Mouse (Mus musculus): ENCODE measurements around the gene Hoxa2. TPM values are rescaled to one million over a fixed set of nuclear protein-coding genes. Genes with fewer than 3 reads are reported as not detected.

Hoxa2 gene
- total RNA-seq, 2 experiments from 2014 or later, result 0.96 to 1.3 TPM

- no peak for DNase-seq (ENCODE audit: low spot score in 2 of 2)
These were observed 13.1 kb downstream of the Hoxa2 start for GRCm38 (mm10) chr6:52151571-52151970.

- no peak for DNase-seq (ENCODE audit: low spot score in 2 of 2)
These were observed 14.1 kb downstream of the Hoxa2 start for GRCm38 (mm10) chr6:52150401-52150966.

- DNase-seq (ENCODE audit: low spot score in 2 of 2), result no peak
These were observed 25.5 kb downstream of the Hoxa2 start for GRCm38 (mm10) chr6:52139115-52139514.

GRCm38 (mm10) chr6:52138576-52138975 is 26.1 kb downstream of the Hoxa2 start:
- DNase-seq (ENCODE audit: low spot score in 2 of 2), result no peak

GRCm38 (mm10) chr6:52137841-52138535 is 26.6 kb downstream of the Hoxa2 start:
- DNase-seq (ENCODE audit: low spot score in 2 of 2), result no peak

- no peak for DNase-seq (ENCODE audit: low spot score in 2 of 2)
These were observed 41.0 kb downstream of the Hoxa2 start for GRCm38 (mm10) chr6:52123673-52124072.

GRCm38 (mm10) chr6:52121173-52121572 is 43.5 kb downstream of the Hoxa2 start:
- no peak for DNase-seq (ENCODE audit: low spot score in 2 of 2)

GRCm38 (mm10) chr6:52118903-52119635 is 45.6 kb downstream of the Hoxa2 start:
- no peak for DNase-seq (ENCODE audit: low spot score in 2 of 2)

GRCm38 (mm10) chr6:52115899-52116298 is 48.7 kb downstream of the Hoxa2 start:
- no peak for DNase-seq (ENCODE audit: low spot score in 2 of 2)

Other genes with a start within 250 kb of the Hoxa2 start
- 10 to 100 TPM; 43.6 to 59.0 TPM for gene Skap2, start 152.3 kb downstream of the Hoxa2 start, total RNA-seq (2021)
- under 1 TPM; 0.29 to 0.43 TPM for gene Hoxa1, start 6.5 kb downstream of the Hoxa2 start, total RNA-seq (2021)
- gene 5730596B20Rik, start 12.7 kb upstream of the Hoxa2 start, total RNA-seq (2021), result under 1 TPM; 0.13 to 0.33 TPM
- gene Hoxa4, start 26.9 kb upstream of the Hoxa2 start, total RNA-seq (2021), result 1 to 10 TPM; 1.8 to 3.1 TPM
- 10 to 100 TPM; 13.3 to 20.2 TPM for gene Hoxa5, start 39.8 kb upstream of the Hoxa2 start, total RNA-seq (2021)
- 1 to 10 TPM; 1.9 to 4.7 TPM for gene Hoxa6, start 43.9 kb upstream of the Hoxa2 start, total RNA-seq (2021)
- gene Hoxa3, start 48.5 kb upstream of the Hoxa2 start, total RNA-seq (2021), result 1 to 10 TPM; 2.8 to 4.0 TPM
- not detected for gene Gm28308, start 48.5 kb upstream of the Hoxa2 start, total RNA-seq (2021)
- gene Hoxa7, start 57.0 kb upstream of the Hoxa2 start, total RNA-seq (2021), result 10 to 100 TPM; 15.1 to 19.3 TPM
- gene Hoxa9, start 66.3 kb upstream of the Hoxa2 start, total RNA-seq (2021), result under 1 TPM; 0.19 to 0.30 TPM
- gene Hoxa10, start 76.0 kb upstream of the Hoxa2 start, total RNA-seq (2021), result under 1 TPM in 1 of 2 experiments, not detected in 1; 0.13 TPM
- gene Hoxa11, start 81.0 kb upstream of the Hoxa2 start, total RNA-seq (2021), result not detected
- not detected for gene Hoxa13, start 96.0 kb upstream of the Hoxa2 start, total RNA-seq (2021)
- gene Evx1, start 148.7 kb upstream of the Hoxa2 start, total RNA-seq (2021), result not detected

Data from adrenal gland, adult 18-20 months (tissue).